Mouse (Mus musculus) bone marrow macrophage, adult 2 months (primary cell): Measurements from ENCODE around the gene Flvcr2. TPM values are rescaled to one million over a fixed set of nuclear protein-coding genes. Genes with fewer than 3 reads are reported as not detected.

Experiments used
- H3K27ac ChIP-seq: 2 replicates; pipeline ENCODE4 v1.5.1; 2012; ENCODE audit warnings: low read depth, low read length; ENCODE audit not compliant: insufficient read depth
- H3K4me1 ChIP-seq: 2 replicates; pipeline ENCODE4 v1.6.1; 2012; ENCODE audit warnings: low read length; ENCODE audit not compliant: control insufficient read depth, insufficient read depth
- H3K4me3 ChIP-seq: 2 replicates; pipeline ENCODE4 v1.5.1; 2012; ENCODE audit warnings: mild to moderate bottlenecking, low read length, moderate library complexity; ENCODE audit not compliant: insufficient read depth
- CTCF ChIP-seq: IDR thresholded peaks from 2 replicates; pipeline ENCODE4 v1.5.1; 2012; ENCODE audit warnings: low read depth, mild to moderate bottlenecking, low read length, moderate library complexity
- POLR2A ChIP-seq: IDR thresholded peaks from 2 replicates; pipeline ENCODE4 v1.6.1; 2012; ENCODE audit warnings: mild to moderate bottlenecking, low read depth, low read length, borderline replicate concordance
- polyA plus RNA-seq: library from polyadenylated mRNA; stranded (reverse); fragments of >200 nt; gene quantifications from 2 replicates; pipeline ENCODE4 v1.2.4, GENCODE M21; 2012; ENCODE audit not compliant: missing spikeins, insufficient read depth, insufficient read length

Gene Flvcr2
- polyA plus RNA-seq, 1 experiment, result not detected

- Histone ChIP-seq H3K4me3 (no peak overlapping the region), H3K4me1 (no peaks in the 10 kb centered on the region), H3K27ac (no peak overlapping the region)
- TF ChIP-seq POLR2A, result no peak
- TF ChIP-seq CTCF, result peak; percentile 97
Observed at GRCm38 (mm10) chr12:85729022-85729944, 17.1 kb upstream of the Flvcr2 start.

- H3K4me3 ChIP-seq, result no peak overlapping the region
- H3K4me1 ChIP-seq, result no peaks in the 10 kb centered on the region
Observed at GRCm38 (mm10) chr12:85729945-85730290, 16.4 kb upstream of the Flvcr2 start.

GRCm38 (mm10) chr12:85736203-85736602 lies 10.1 kb upstream of the Flvcr2 start:
- no peak overlapping the region for H3K4me3 ChIP-seq
- TF ChIP-seq CTCF (no peak), POLR2A (no peak)
- peaks cover 7% of the 10 kb centered on the region for H3K4me1 ChIP-seq
- H3K27ac ChIP-seq, result no peak overlapping the region

More at GRCm38 (mm10) chr12:85729945-85730290, 16.4 kb upstream of the Flvcr2 start:
- H3K27ac ChIP-seq, result no peak overlapping the region
- TF ChIP-seq POLR2A (no peak), CTCF (no peak)

GRCm38 (mm10) chr12:85736960-85737359 lies 9.4 kb upstream of the Flvcr2 start:
- Histone ChIP-seq H3K27ac (no peak overlapping the region), H3K4me1 (peaks cover 7% of the 10 kb centered on the region), H3K4me3 (no peak overlapping the region)
- no peak for TF ChIP-seq POLR2A

- H3K4me3 ChIP-seq, result peak overlapping the region; percentile 54
- TF ChIP-seq CTCF (no peak), POLR2A (no peak)
- H3K27ac ChIP-seq, result no peak overlapping the region
- no peaks in the 10 kb centered on the region for H3K4me1 ChIP-seq
Observed at GRCm38 (mm10) chr12:85746696-85747219, 419 bp downstream of the Flvcr2 start.

- TF ChIP-seq CTCF (no peak), POLR2A (no peak)
- no peak overlapping the region for H3K27ac ChIP-seq
- no peaks in the 10 kb centered on the region for H3K4me1 ChIP-seq
- H3K4me3 ChIP-seq, result no peak overlapping the region
Observed at GRCm38 (mm10) chr12:85747343-85747742, 1.0 kb downstream of the Flvcr2 start.

- H3K4me3 ChIP-seq, result no peak overlapping the region
- no peaks in the 10 kb centered on the region for H3K4me1 ChIP-seq
- no peak for TF ChIP-seq POLR2A
- no peak for TF ChIP-seq CTCF
- no peak overlapping the region for H3K27ac ChIP-seq
Observed at GRCm38 (mm10) chr12:85749861-85750260, 3.5 kb downstream of the Flvcr2 start.

- no peaks in the 10 kb centered on the region for H3K4me1 ChIP-seq
- TF ChIP-seq POLR2A (no peak), CTCF (no peak)
- no peak overlapping the region for H3K27ac ChIP-seq
- H3K4me3 ChIP-seq, result no peak overlapping the region
Observed at GRCm38 (mm10) chr12:85752116-85752515, 5.8 kb downstream of the Flvcr2 start.

- no peak overlapping the region for H3K27ac ChIP-seq
- H3K4me1 ChIP-seq, result no peaks in the 10 kb centered on the region
- TF ChIP-seq CTCF (no peak), POLR2A (no peak)
- no peak overlapping the region for H3K4me3 ChIP-seq
Observed at GRCm38 (mm10) chr12:85753223-85753622, 6.9 kb downstream of the Flvcr2 start.

GRCm38 (mm10) chr12:85754611-85755265 lies 8.4 kb downstream of the Flvcr2 start:
- H3K27ac ChIP-seq, result no peak overlapping the region
- no peak overlapping the region for H3K4me3 ChIP-seq
- no peaks in the 10 kb centered on the region for H3K4me1 ChIP-seq
- TF ChIP-seq POLR2A, result no peak
- TF ChIP-seq CTCF, result no peak
